Mouse (Mus musculus): ENCODE data around the gene Tns3.

The Tns3 gene

DNA sequence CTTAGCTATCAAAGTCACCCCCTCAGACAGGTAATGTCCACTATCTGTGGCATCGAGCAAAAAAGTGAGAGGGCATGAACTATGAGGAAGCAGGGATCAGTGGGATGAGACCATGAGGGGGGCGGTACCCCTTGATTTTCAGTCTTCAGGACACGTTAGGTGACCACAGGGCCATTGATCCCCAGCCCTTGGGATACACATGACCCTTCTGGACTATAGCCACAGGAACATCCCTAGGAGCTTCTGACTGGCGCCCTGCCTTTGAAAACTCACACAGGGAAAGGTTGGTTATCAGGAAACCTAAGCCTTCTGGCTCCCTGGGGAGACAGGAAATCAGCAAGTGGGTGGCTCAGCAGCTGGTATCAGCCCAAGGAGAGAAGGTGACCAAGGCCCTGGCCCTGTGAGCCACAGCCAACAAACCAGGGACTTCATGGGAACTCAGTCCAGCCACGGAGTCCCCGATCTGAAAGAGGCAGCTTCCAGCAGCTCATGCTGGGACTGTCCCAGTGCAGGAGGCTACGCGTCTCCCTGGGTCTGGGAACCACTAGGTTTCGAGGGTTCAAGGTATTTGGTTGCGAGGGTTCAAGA is 12.8 kb downstream of the Tns3 start:
- no peak for DNase-seq (ENCODE audit: low read depth, low spot score)

- no peak for DNase-seq (ENCODE audit: low read depth, low spot score)
Measured at GRCm38 (mm10) chr11:8645609-8646008, 18.7 kb downstream of the Tns3 start.

DNA sequence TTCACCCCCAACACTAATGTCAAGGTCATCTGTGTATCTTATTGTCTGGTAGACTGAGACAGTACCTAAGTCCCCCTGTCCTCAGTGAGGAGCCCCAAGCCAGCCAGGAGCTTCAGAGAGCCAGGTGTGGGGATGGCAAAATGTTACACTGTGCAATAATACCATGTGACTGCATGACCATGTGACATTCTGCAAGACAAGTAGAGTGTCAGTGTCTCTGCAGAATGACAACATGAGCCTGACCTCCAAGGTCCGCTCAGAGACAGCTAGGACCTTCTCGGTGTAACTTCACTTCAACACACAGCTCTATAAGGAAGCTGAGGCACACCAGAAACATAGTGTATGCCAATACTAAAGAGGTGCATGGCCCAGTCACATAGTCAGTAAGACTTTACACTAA is 20.1 kb downstream of the Tns3 start:
- no peak for DNase-seq (ENCODE audit: low read depth, low spot score)

GRCm38 (mm10) chr11:8641634-8642277 is 22.6 kb downstream of the Tns3 start:
- peak; percentile 91 for DNase-seq (ENCODE audit: low read depth, low spot score)

DNA sequence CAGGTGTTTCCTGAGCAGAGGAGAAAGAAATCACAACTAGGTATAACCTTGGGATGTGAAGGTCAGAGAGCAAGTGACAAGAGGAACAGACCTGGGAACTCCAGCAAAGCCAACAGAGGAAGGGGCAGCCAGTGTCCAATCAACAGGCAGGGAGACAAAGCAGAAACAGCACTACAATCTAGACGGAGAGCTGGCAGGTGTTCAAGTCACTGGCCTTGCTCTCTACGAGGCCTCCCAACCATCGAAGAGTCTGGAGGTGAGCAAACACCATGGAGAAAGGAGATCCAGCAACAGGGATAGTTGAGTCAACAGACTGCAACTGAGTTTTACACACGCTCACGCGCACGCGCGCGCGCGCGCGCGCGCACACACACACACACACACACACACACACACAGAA is 24.6 kb downstream of the Tns3 start:
- no peak for DNase-seq (ENCODE audit: low read depth, low spot score)

DNA sequence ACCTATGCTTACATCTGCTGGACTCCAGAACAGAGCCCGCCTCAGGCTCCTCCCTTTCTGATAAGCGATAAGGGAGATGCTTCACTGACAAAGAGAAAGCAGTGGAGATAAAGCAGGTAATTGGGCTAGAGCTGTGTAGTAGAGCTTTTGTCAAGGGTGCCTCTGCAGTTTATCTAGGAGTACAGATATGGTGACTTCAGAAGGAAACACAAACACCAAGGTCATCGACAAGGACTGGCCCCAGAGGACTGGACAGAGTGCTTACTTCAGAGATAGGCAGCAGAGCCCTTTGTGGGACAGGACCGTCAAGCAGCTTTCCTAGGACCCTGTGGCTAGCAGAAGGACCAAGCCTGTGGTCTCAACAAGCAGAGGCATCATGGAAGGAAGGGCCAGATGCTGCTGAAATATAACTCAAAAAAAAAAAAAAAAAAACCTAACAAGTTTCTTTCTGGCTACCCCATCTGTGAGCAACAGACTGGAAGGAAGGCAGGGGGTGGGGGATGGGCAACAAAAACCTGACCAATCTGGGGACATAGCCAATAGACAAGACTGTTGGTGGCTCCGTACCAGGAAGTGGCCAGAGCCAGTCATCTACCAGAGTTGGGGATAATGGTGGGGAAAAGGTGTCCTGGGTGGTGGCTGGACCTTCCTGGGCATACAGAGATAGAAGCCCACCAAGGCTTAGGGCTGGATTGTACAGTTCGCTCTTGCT is 25.2 kb downstream of the Tns3 start:
- DNase-seq (ENCODE audit: low read depth, low spot score) = no peak

DNA sequence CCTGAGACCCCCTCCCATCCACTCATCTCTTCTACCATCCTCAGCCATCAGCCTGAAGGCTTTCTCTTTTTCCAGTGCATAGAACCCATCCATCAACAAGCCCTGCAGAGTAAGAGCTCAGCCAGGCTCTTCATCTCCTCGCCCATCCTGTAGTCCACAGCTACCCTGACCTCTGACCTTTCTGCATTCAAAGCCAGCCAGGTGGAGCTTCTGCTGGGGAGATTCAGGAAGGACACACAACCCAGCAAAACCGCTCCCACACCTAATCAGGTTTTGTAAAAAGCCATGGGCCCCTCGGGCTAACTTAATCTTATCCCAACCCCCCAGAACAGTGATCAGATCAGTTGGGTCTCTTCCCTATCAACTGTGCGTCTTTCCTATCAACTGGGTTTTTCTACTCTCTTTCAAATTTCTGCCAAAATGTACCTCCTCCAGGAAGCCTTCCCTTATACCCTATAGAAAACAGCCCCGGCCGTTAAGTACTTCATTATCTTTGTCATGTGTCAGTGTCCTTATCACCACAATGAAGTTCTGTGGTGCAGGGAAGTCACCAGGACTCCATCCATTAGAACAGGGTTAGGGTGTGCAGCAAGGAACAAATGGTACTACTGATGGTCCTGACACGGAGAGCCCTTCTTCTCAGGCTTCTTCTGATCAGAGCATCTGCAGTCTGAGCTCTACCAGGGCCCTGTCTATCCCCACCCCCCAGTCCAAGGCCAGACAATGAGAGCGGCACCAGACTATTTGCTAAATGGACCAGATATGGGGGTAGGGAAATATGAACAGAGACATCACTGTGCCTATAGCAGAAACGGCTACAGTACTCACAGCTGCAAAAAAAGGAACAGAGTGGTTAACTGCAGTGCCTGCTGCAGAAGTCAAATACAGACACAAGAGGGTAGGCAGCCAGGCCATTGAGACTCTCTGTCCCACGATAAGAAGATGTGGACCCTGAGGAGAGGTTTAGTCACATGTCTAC is 26.6 kb downstream of the Tns3 start:
- DNase-seq (ENCODE audit: low read depth, low spot score) = no peak

- DNase-seq (ENCODE audit: low read depth, low spot score) = no peak
Measured at GRCm38 (mm10) chr11:8636680-8637079, 27.7 kb downstream of the Tns3 start.

DNA sequence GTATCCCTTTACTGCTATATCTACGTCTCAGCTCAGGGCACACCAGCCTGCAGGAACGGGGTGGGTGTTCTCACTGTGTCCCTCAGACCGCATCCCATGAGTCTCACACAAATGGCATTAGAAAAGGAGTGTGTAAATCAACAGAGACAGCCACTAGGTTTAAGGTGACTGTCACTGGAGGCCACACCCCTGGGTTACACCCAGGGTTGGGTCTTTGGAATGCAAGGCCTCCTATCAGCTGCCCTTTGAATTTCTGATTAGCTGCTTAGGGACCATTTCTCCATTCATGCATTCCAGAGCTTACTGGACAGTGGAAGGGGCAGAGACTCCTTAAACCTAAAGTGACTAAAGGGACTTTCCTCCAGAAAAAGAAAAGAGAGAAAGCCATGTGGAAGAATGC is 28.6 kb downstream of the Tns3 start:
- DNase-seq (ENCODE audit: low read depth, low spot score) = peak; percentile 96

- peak; percentile 91 for DNase-seq (ENCODE audit: low read depth, low spot score)
Measured at GRCm38 (mm10) chr11:8634728-8635410, 29.5 kb downstream of the Tns3 start.

GRCm38 (mm10) chr11:8632163-8632562 is 32.2 kb downstream of the Tns3 start:
- DNase-seq (ENCODE audit: low read depth, low spot score) = no peak

GRCm38 (mm10) chr11:8629862-8630390 is 34.4 kb downstream of the Tns3 start:
- DNase-seq (ENCODE audit: low read depth, low spot score) = peak; percentile 60

GRCm38 (mm10) chr11:8629326-8629725 is 35.0 kb downstream of the Tns3 start:
- DNase-seq (ENCODE audit: low read depth, low spot score) = no peak

DNA sequence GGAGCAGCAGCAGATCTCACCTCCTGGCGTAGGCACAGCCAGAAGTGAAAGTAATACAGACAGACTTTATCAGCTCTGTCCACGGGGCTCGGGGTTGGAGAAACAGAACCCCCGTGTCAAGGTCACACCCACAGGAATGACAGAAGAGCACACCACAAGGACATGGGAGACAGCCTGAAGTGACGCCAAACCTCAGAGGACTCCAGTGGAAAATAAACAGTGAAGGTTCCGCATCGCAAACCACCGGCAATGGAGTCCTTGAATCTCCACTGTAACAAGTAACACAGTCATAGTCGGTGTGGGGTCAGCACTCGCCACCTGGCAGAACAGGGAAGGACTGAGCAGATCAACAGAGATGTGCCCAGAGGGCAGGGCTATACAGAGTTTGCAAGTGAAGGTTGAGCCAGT is 35.5 kb downstream of the Tns3 start:
- DNase-seq (ENCODE audit: low read depth, low spot score) = no peak

GRCm38 (mm10) chr11:8627156-8627555 is 37.2 kb downstream of the Tns3 start:
- DNase-seq (ENCODE audit: low read depth, low spot score) = no peak

DNA sequence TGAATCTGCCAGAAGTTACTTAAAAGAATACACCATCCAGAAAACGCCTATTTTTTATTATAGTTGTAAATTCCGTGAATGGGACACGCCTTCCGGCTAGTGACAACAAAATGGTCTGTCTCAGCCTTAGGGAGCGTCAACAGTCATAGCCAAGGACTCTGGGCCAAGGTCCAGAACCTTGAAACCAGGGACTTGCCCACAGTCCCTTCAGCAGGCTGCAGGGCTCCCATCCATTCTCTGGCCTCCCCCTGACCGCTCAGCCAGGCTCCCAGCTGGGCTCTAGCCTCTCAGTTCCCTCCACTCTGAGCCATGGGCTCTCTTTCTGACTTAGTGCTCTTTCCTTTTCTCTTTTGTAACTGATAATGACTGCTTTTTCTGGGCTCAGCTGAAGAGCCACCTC is 37.6 kb downstream of the Tns3 start:
- DNase-seq (ENCODE audit: low read depth, low spot score) = no peak

DNA sequence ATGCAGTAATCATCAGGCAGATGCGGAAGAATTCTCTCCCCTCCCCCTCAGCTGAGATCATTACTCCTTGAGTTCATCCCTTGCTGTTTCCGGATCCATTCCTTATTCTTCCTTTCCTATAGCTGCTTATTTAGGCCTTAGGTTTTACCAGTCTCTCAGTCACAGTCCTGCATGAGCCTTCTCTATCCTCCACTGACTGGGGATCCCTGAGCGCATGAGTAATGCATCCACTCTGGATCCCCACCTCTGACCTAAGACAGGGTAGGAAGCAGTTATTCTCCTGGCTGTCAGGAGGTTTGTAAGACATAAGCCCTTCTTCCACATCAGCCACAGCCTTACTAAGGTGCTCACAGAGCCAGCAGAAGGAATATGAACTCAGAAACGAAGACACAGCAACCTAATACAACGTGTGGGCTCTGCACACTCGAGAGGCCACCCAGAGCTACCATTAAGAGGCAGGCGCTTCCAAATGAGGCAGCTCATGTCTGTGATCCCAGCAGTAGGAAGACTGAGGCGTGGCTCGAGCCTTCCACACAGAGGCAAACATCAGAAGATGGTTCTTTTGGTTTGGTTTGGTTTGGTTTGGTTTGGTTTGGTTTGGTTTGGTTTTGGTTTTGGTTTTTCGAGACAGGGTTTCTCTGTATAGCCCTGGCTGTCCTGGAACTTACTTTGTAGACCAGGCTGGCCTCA is 38.3 kb downstream of the Tns3 start:
- DNase-seq (ENCODE audit: low read depth, low spot score) = peak; percentile 57

- DNase-seq (ENCODE audit: low read depth, low spot score) = no peak
Measured at GRCm38 (mm10) chr11:8625451-8625850, 38.9 kb downstream of the Tns3 start.

DNA sequence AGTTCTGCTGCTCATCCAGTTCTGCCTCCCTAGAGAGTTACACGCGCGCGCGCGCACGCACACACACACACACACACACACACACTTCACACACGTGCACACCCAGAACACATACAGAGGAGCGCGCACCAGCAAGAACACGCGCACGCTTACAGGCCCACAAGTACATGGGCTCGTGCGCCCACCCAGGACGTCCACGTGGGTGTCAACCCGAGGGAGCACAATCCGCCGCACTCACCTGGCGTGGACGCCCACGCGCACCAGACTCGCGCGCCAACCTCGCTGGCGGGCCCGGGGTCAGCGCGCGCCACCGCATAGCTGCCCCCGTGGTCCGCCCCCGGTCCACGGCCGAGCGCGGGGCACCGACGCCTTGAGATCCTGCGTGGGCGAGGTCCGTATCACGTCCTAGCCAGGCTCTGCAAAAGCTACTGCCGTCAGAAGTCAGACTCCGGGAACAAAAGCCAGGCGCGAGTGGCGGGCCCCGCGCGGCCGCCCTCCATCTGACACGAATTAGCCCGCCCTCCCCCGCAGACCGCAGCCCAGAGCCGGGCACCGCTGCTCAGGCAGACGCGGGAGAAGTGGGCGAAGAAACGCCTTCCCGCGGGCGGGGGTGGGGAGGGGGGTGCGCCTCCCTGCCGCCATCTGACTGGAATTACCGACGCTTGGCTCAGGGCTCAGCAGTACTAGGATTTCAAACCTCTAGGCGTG is 40.0 kb downstream of the Tns3 start:
- DNase-seq (ENCODE audit: low read depth, low spot score) = peak; percentile 75

- DNase-seq (ENCODE audit: low read depth, low spot score) = no peak
Measured at GRCm38 (mm10) chr11:8623852-8624178, 40.5 kb downstream of the Tns3 start.
